Mouse (Mus musculus): Measurements from ENCODE around the gene Adra1b. TPM values are rescaled to one million over a fixed set of nuclear protein-coding genes. Genes with fewer than 3 reads are reported as not detected.

The Adra1b gene
- polyA plus RNA-seq, 1 experiment: not detected

- TF ChIP-seq POLR2A (IDR thresholded peaks at IDR 0.05; ENCODE audit: borderline replicate concordance, control insufficient read depth, low read depth, low read length) (no peak), CTCF (IDR thresholded peaks at IDR 0.05; ENCODE audit: control insufficient read depth, insufficient read depth, low read length) (no peak)
- Histone ChIP-seq H3K4me1 (ENCODE audit: control insufficient read depth, insufficient read depth, low read length) (no peaks in the 10 kb centered on the region), H3K27ac (ENCODE audit: control insufficient read depth, insufficient read depth, low read depth, low read length, poor library complexity) (no peak overlapping the region), H3K4me3 (replicated peaks; ENCODE audit: control insufficient read depth, low read depth, low read length) (no peak overlapping the region)
- 68% methylated on average over 12 of the region's 12 CpGs for WGBS
These were observed 13.8 kb upstream of the Adra1b start for GRCm38 (mm10) chr11:43914552-43915447.

GRCm38 (mm10) chr11:43912136-43912888 lies 11.3 kb upstream of the Adra1b start:
- H3K27ac ChIP-seq (ENCODE audit: control insufficient read depth, insufficient read depth, low read depth, low read length, poor library complexity): no peak overlapping the region
- 75% methylated on average over 16 of the region's 16 CpGs for WGBS
- TF ChIP-seq POLR2A (IDR thresholded peaks at IDR 0.05; ENCODE audit: borderline replicate concordance, control insufficient read depth, low read depth, low read length) (no peak), CTCF (IDR thresholded peaks at IDR 0.05; ENCODE audit: control insufficient read depth, insufficient read depth, low read length) (no peak)

GRCm38 (mm10) chr11:43911646-43912045 lies 10.6 kb upstream of the Adra1b start:
- Histone ChIP-seq H3K4me3 (replicated peaks; ENCODE audit: control insufficient read depth, low read depth, low read length) (no peak overlapping the region), H3K4me1 (ENCODE audit: control insufficient read depth, insufficient read depth, low read length) (no peaks in the 10 kb centered on the region), H3K27ac (ENCODE audit: control insufficient read depth, insufficient read depth, low read depth, low read length, poor library complexity) (no peak overlapping the region)
- no peak for TF ChIP-seq POLR2A (IDR thresholded peaks at IDR 0.05; ENCODE audit: borderline replicate concordance, control insufficient read depth, low read depth, low read length)
- TF ChIP-seq CTCF (IDR thresholded peaks at IDR 0.05; ENCODE audit: control insufficient read depth, insufficient read depth, low read length): no peak
- 87% methylated on average over 6 of the region's 6 CpGs for WGBS

More at GRCm38 (mm10) chr11:43912136-43912888, 11.3 kb upstream of the Adra1b start:
- Histone ChIP-seq H3K4me1 (ENCODE audit: control insufficient read depth, insufficient read depth, low read length) (no peaks in the 10 kb centered on the region), H3K4me3 (replicated peaks; ENCODE audit: control insufficient read depth, low read depth, low read length) (no peak overlapping the region)

- Histone ChIP-seq H3K4me1 (ENCODE audit: control insufficient read depth, insufficient read depth, low read length) (no peaks in the 10 kb centered on the region), H3K27ac (ENCODE audit: control insufficient read depth, insufficient read depth, low read depth, low read length, poor library complexity) (no peak overlapping the region), H3K4me3 (replicated peaks; ENCODE audit: control insufficient read depth, low read depth, low read length) (no peak overlapping the region)
- no peak for TF ChIP-seq POLR2A (IDR thresholded peaks at IDR 0.05; ENCODE audit: borderline replicate concordance, control insufficient read depth, low read depth, low read length)
- TF ChIP-seq CTCF (IDR thresholded peaks at IDR 0.05; ENCODE audit: control insufficient read depth, insufficient read depth, low read length): no peak
- WGBS: 75% methylated on average over 10 of the region's 10 CpGs
These were observed 2.3 kb upstream of the Adra1b start for GRCm38 (mm10) chr11:43903351-43903750.

GRCm38 (mm10) chr11:43899696-43900095 lies 1.3 kb downstream of the Adra1b start:
- Histone ChIP-seq H3K4me1 (ENCODE audit: control insufficient read depth, insufficient read depth, low read length) (no peaks in the 10 kb centered on the region), H3K27ac (ENCODE audit: control insufficient read depth, insufficient read depth, low read depth, low read length, poor library complexity) (no peak overlapping the region), H3K4me3 (replicated peaks; ENCODE audit: control insufficient read depth, low read depth, low read length) (no peak overlapping the region)
- WGBS: 87% methylated on average over 2 of the region's 2 CpGs
- TF ChIP-seq CTCF (IDR thresholded peaks at IDR 0.05; ENCODE audit: control insufficient read depth, insufficient read depth, low read length) (no peak), POLR2A (IDR thresholded peaks at IDR 0.05; ENCODE audit: borderline replicate concordance, control insufficient read depth, low read depth, low read length) (no peak)

- H3K4me3 ChIP-seq (replicated peaks; ENCODE audit: control insufficient read depth, low read depth, low read length): no peak overlapping the region
- H3K27ac ChIP-seq (ENCODE audit: control insufficient read depth, insufficient read depth, low read depth, low read length, poor library complexity): no peak overlapping the region
- H3K4me1 ChIP-seq (ENCODE audit: control insufficient read depth, insufficient read depth, low read length): no peaks in the 10 kb centered on the region
- 44% methylated on average over 2 of the region's 2 CpGs for WGBS
- TF ChIP-seq CTCF (IDR thresholded peaks at IDR 0.05; ENCODE audit: control insufficient read depth, insufficient read depth, low read length) (no peak), POLR2A (IDR thresholded peaks at IDR 0.05; ENCODE audit: borderline replicate concordance, control insufficient read depth, low read depth, low read length) (no peak)
These were observed 5.7 kb downstream of the Adra1b start for GRCm38 (mm10) chr11:43895323-43895722.

- no peak overlapping the region for H3K27ac ChIP-seq (ENCODE audit: control insufficient read depth, insufficient read depth, low read depth, low read length, poor library complexity)
- H3K4me3 ChIP-seq (replicated peaks; ENCODE audit: control insufficient read depth, low read depth, low read length): no peak overlapping the region
- no peaks in the 10 kb centered on the region for H3K4me1 ChIP-seq (ENCODE audit: control insufficient read depth, insufficient read depth, low read length)
- TF ChIP-seq CTCF (IDR thresholded peaks at IDR 0.05; ENCODE audit: control insufficient read depth, insufficient read depth, low read length): no peak
- no peak for TF ChIP-seq POLR2A (IDR thresholded peaks at IDR 0.05; ENCODE audit: borderline replicate concordance, control insufficient read depth, low read depth, low read length)
- WGBS: 81% methylated on average over 4 of the region's 4 CpGs
These were observed 8.5 kb downstream of the Adra1b start for GRCm38 (mm10) chr11:43892546-43892945.

- TF ChIP-seq CTCF (IDR thresholded peaks at IDR 0.05; ENCODE audit: control insufficient read depth, insufficient read depth, low read length) (no peak), POLR2A (IDR thresholded peaks at IDR 0.05; ENCODE audit: borderline replicate concordance, control insufficient read depth, low read depth, low read length) (no peak)
- 71% methylated on average over 3 of the region's 3 CpGs for WGBS
- no peaks in the 10 kb centered on the region for H3K4me1 ChIP-seq (ENCODE audit: control insufficient read depth, insufficient read depth, low read length)
- H3K27ac ChIP-seq (ENCODE audit: control insufficient read depth, insufficient read depth, low read depth, low read length, poor library complexity): no peak overlapping the region
- no peak overlapping the region for H3K4me3 ChIP-seq (replicated peaks; ENCODE audit: control insufficient read depth, low read depth, low read length)
These were observed 9.6 kb downstream of the Adra1b start for GRCm38 (mm10) chr11:43891457-43891856.
